Mouse (Mus musculus) leukemia stem cell, adult 10-12 weeks (primary cell): ENCODE measurements around the gene Ecm2. TPM values are rescaled to one million over a fixed set of nuclear protein-coding genes. Genes with fewer than 3 reads are reported as not detected.

ENCODE experiments used
- polyA plus RNA-seq: library from polyadenylated mRNA; stranded (reverse); fragments of >175 nt; gene quantifications from 2 replicates; pipeline ENCODE4 v1.2.3, GENCODE M21; 2012; ENCODE audit warnings: low replicate concordance

The Ecm2 gene
- polyA plus RNA-seq = 0.05 TPM in 1 of 2 replicates, not detected in the other

DNA sequence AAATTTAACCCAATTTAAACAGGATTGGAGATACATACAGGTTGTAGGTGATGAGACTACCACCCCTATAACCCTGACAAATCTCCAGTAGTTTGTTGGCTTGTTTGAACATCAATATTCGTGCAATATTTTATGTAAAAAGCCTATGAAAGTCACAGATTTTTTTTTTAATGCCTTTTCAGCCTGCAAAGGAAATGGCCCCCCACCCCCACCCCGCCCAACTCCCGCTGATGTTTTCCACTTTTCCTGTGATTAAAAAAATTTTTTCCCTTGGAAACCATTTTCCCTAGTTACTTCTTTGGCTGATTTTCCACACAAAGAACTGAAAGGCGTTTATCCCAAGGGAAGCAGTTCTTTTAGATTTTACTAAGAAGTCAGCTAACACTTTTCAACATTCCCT, at the start of gene Ecm2:
Ecm2 (plus strand) TSS at position 301 of the 400 bp plus-strand sequence.

DNA sequence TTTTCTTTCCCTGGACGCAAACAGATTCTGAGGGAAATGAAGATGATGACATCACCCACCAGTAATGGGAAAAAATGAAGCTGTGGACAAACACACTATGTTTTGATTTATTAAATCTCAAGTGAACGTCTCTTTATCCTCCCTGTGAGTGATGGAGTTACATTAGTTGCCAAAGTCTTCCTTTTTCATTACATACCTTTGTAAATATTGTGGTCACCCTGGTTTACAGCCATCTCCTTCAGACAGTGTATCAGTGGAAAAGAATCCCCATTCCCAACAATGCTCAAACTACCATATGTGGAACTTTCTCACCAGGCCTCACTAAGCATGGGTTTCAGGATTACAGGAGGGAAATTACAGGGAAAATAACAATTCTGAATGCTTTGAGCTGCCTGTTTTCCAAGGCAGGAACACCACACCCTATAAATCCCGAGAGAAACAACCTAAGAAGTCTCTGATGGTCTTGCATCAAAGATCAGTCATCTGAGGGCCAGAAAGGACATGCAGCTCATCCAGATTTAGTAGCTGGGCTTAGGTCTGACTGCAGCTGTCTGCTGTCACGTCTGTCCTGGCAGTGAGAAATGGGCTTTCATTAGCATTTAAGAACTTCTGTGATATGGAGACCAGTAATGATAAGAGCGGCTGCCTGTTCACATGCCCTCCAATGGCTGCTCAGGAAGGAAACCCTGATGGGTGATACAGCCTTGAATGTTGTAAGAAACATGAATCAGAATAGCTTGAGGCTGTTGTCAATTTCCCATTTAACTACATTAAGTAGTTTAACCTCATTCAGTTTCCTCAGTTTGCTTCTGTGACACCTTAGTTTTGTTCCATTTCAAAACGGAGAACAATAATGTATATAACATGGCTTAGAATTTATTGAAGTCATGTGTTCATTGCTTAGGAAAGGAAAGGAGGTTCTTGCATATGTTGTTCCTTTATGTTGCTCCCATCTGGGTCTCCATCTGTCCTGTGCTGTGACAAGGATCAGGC, 11.9 kb upstream of the Ecm2 start, which contains the start of gene Tes3-ps:
Tes3-ps (plus strand) TSS at position 943 of the 993 bp plus-strand sequence.

DNA sequence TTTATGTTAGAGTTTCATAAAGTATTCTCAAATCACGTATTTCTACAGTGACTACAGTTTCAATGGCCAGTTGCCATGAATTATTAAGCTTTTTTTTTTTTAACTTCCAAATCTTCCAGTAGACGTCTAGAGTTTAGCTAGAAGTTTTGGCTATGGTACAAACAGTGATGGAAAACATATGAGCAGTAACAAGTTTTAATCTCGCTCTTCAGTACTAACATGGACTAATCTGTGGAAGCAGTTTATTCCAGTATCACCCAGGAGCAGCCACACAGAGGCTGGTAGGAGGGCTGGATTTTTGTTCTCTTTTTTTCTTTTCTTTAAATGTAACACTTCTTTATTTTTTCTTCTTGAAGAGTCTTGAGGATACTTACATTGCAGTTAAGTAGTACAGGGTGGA, 39.7 kb downstream of the Ecm2 start, which contains the start of gene Aspn:
Aspn (plus strand) TSS at position 165 of the 400 bp plus-strand sequence.

DNA sequence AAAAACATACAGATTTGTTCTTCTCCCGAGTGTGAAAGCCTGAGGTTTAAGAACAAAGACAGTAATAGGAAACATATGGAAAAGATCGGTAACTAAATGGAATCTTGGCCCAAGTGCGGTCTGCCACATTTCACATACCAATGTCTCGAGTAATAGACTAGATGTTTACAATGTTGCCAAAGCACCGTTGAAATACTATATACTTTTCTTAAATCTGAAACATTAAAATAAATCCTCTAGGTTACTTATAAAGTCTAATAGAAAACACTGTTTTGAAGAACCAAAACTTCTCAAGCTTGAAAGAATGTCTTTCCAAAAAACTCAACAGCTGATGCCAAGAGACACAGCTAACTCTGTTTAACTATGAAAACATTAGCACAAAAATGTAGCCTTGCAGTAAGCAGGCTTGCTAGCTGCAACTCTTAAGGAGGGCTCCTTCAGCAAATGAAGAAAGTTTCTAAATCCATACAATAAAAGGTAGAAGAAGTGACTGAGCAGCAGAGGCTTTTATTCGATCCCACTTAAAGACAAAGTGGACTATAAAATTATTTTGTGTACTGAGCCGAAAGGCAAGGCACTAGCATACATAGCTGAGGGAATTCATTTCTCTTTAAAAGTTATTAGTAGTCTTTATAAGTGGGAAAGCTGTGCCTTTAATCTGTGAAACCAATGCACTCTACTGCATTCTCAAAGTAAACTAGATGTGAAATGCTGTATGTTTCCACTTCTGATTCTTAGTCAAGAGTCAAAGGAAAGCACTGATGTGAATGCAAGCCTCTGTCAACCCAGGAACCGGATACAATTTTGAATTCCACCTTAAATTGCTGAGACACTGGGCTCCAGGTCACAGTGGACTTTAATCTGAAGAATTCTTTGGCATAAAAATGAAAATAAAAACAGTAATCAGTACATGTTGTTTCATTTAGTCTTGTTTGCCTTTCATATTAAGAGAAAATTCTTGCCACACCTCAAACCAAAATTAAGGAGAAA, 77.2 kb downstream of the Ecm2 start, which contains the start of gene Omd:
Omd (plus strand) TSS at position 922 of the 990 bp plus-strand sequence.

Other genes starting within 250 kb of the Ecm2 start
- gene Fgd3, start 184.5 kb upstream of the Ecm2 start, polyA plus RNA-seq = 4.7 and 4.8 TPM in 2 replicates
- 24.0 and 39.6 TPM in 2 replicates for gene Bicd2, start 163.2 kb upstream of the Ecm2 start, polyA plus RNA-seq
- 0.39 and 2.7 TPM in 2 replicates for gene Ippk, start 83.6 kb upstream of the Ecm2 start, polyA plus RNA-seq
- 0.09 TPM in 1 of 2 replicates, not detected in the other for gene Tes3-ps, start 11.5 kb upstream of the Ecm2 start, polyA plus RNA-seq
- not detected in 2 replicates for gene Aspn, start 39.6 kb downstream of the Ecm2 start, polyA plus RNA-seq
- gene Omd, start 77.7 kb downstream of the Ecm2 start, polyA plus RNA-seq = not detected in 2 replicates
- gene Ogn, start 103.2 kb downstream of the Ecm2 start, polyA plus RNA-seq = not detected in 2 replicates
- 6.2 and 7.2 TPM in 2 replicates for gene Cenpp, start 148.0 kb downstream of the Ecm2 start, polyA plus RNA-seq
- 0.16 and 1.4 TPM in 2 replicates for gene Nol8, start 148.3 kb downstream of the Ecm2 start, polyA plus RNA-seq
- gene Iars, start 177.3 kb downstream of the Ecm2 start, polyA plus RNA-seq = 4.9 and 25.5 TPM in 2 replicates